Comparison of ENCODE assay signal across 8 mouse cellular contexts in genomic region chr7:79721386-79721977, GRCm38 (mm10). TPM values are rescaled to one million over a fixed set of nuclear protein-coding genes. Genes with fewer than 3 reads are reported as not detected.
DNase-seq lines count a peak whose midpoint lies in the region; ATAC-seq and TF ChIP-seq lines count a peak whose summit lies in the region.

No protein-coding gene starts in this region.

- ATAC-seq in hindbrain, embryonic 14.5 days (ENCODE audit: low FRiP score), result peak; percentile 84
- peak; percentile 73 for ATAC-seq in limb, embryonic 14.5 days (ENCODE audit: low FRiP score, low read depth)
- peak; percentile 80 for ATAC-seq in midbrain, embryonic 12.5 days (ENCODE audit: low FRiP score, low read depth)
- ATAC-seq in stomach, embryonic 15.5 days (ENCODE audit: insufficient read depth, low FRiP score, low read depth), result peak; percentile 61
- ATAC-seq in megakaryocyte-erythroid progenitor cell, adult 5-6 weeks (replicated peaks; ENCODE audit: low FRiP score, low TSS enrichment, poor library complexity, severe bottlenecking), result no peak

- DNase-seq in adrenal gland, postnatal 25 days, result peak; percentile 72
- DNase-seq in frontal cortex, postnatal 25 days (ENCODE audit: low spot score in 2 of 2), result peak; percentile 26 to 28
- DNase-seq in hindbrain, embryonic 14.5 days (ENCODE audit: low spot score), result peak; percentile 69
- DNase-seq in limb, embryonic 14.5 days (ENCODE audit: low spot score), result peak; percentile 31

- H3K27ac ChIP-seq in ES-Bruce4 (ENCODE audit: insufficient read depth, low read length), result no peak overlapping the region
- 0 out of 2 replicates have a peak overlapping the region, but pooled peaks have one; percentile 47 for H3K27ac ChIP-seq in hindbrain, embryonic 14.5 days
- peak overlapping the region; percentile 19; the same call in 1 of the 2 replicates for H3K27ac ChIP-seq in limb, embryonic 14.5 days (replicated peaks; ENCODE audit: low read depth, low read length)
- H3K27ac ChIP-seq in midbrain, embryonic 12.5 days (replicated peaks), result no peak overlapping the region
- no peak overlapping the region for H3K27ac ChIP-seq in stomach, embryonic 15.5 days

- H3K9ac ChIP-seq in ES-Bruce4 (ENCODE audit: low read depth, poor library complexity, severe bottlenecking), result peak overlapping the region; percentile 72
- peak overlapping the region; percentile 79 for H3K9ac ChIP-seq in hindbrain, embryonic 14.5 days
- H3K9ac ChIP-seq in limb, embryonic 14.5 days (ENCODE audit: low read depth, low read length, severe bottlenecking), result peak overlapping the region; percentile 86
- peak overlapping the region; percentile 65; the same call in 1 of the 2 replicates for H3K9ac ChIP-seq in midbrain, embryonic 12.5 days (replicated peaks)
- H3K9ac ChIP-seq in stomach, embryonic 15.5 days, result peak overlapping the region; percentile 8; the same call in 1 of the 2 replicates

- TF ChIP-seq CTCF in ES-Bruce4 (IDR thresholded peaks at IDR 0.05; ENCODE audit: low read depth, low read length), result no peak

- H3K4me3 ChIP-seq in ES-Bruce4 (ENCODE audit: low read depth, low read length), result peak overlapping the region; percentile 63
- peak overlapping the region; percentile 52 for H3K4me3 ChIP-seq in hindbrain, embryonic 14.5 days (replicated peaks; ENCODE audit: low read length)
- peak overlapping the region; percentile 61 for H3K4me3 ChIP-seq in limb, embryonic 14.5 days (replicated peaks; ENCODE audit: low read length)
- H3K4me3 ChIP-seq in midbrain, embryonic 12.5 days, result peak overlapping the region; percentile 62
- peak overlapping the region; percentile 47 for H3K4me3 ChIP-seq in stomach, embryonic 15.5 days (replicated peaks)

- WGBS in hindbrain, embryonic 14.5 days, result under 1% methylated on average over 45 of the region's 48 CpGs
- 1% methylated on average over 46 of the region's 48 CpGs for WGBS in limb, embryonic 14.5 days
- under 1% methylated on average over 48 of the region's 48 CpGs for WGBS in midbrain, embryonic 12.5 days
- WGBS in stomach, embryonic 15.5 days, result under 1% methylated on average over 48 of the region's 48 CpGs

- H3K36me3 ChIP-seq in ES-Bruce4 (ENCODE audit: control insufficient read depth, insufficient read depth, low read length, poor library complexity, severe bottlenecking), result no peaks in the 10 kb centered on the region
- no peaks in the 10 kb centered on the region for H3K36me3 ChIP-seq in hindbrain, embryonic 14.5 days (replicated peaks; ENCODE audit: control insufficient read depth, insufficient read depth)
- no peaks in the 10 kb centered on the region for H3K36me3 ChIP-seq in limb, embryonic 14.5 days (ENCODE audit: control insufficient read depth, insufficient read depth, low read length)
- no peaks in the 10 kb centered on the region for H3K36me3 ChIP-seq in midbrain, embryonic 12.5 days
- H3K36me3 ChIP-seq in stomach, embryonic 15.5 days, result no peaks in the 10 kb centered on the region

- H3K27me3 ChIP-seq in ES-Bruce4 (ENCODE audit: control insufficient read depth, insufficient read depth, low read length, poor library complexity, severe bottlenecking), result no peaks in the 10 kb centered on the region
- H3K27me3 ChIP-seq in hindbrain, embryonic 14.5 days (ENCODE audit: control insufficient read depth, insufficient read depth, low read length), result peaks cover 19% of the 10 kb centered on the region
- peaks cover 15% of the 10 kb centered on the region for H3K27me3 ChIP-seq in limb, embryonic 14.5 days (ENCODE audit: control insufficient read depth, insufficient read depth, low read length)
- peaks cover 68% of the 10 kb centered on the region for H3K27me3 ChIP-seq in midbrain, embryonic 12.5 days
- peaks cover 7% of the 10 kb centered on the region; the same call in 1 of the 2 replicates for H3K27me3 ChIP-seq in stomach, embryonic 15.5 days (replicated peaks)

- H3K4me2 ChIP-seq in hindbrain, embryonic 14.5 days (replicated peaks), result peak overlapping the region; percentile 88
- peak overlapping the region; percentile 84 for H3K4me2 ChIP-seq in limb, embryonic 14.5 days (replicated peaks; ENCODE audit: low read depth, low read length, severe bottlenecking)
- peak overlapping the region; percentile 80 for H3K4me2 ChIP-seq in midbrain, embryonic 12.5 days (replicated peaks)
- H3K4me2 ChIP-seq in stomach, embryonic 15.5 days, result peak overlapping the region; percentile 67

- TF ChIP-seq POLR2A in ES-Bruce4 (IDR thresholded peaks at IDR 0.05; ENCODE audit: insufficient read depth, low read length), result no peak
- 0 out of 2 replicates have a peak, but pooled peaks have one; percentile 48 for TF ChIP-seq POLR2A in limb, embryonic 14.5 days (IDR thresholded peaks at IDR 0.05; ENCODE audit: borderline replicate concordance, extremely low read depth, insufficient read depth, insufficient read length)

- TF ChIP-seq EP300 in ES-Bruce4 (IDR thresholded peaks at IDR 0.05; ENCODE audit: insufficient read depth, low read depth, low read length), result no peak

- H3K9me3 ChIP-seq in ES-Bruce4 (replicated peaks; ENCODE audit: control insufficient read depth, insufficient read depth, low read length, poor library complexity, severe bottlenecking), result no peaks in the 10 kb centered on the region
- no peaks in the 10 kb centered on the region for H3K9me3 ChIP-seq in hindbrain, embryonic 14.5 days (ENCODE audit: control insufficient read depth, low read length)
- no peaks in the 10 kb centered on the region for H3K9me3 ChIP-seq in limb, embryonic 14.5 days (ENCODE audit: control insufficient read depth, low read length)
- no peaks in the 10 kb centered on the region for H3K9me3 ChIP-seq in midbrain, embryonic 12.5 days
- no peaks in the 10 kb centered on the region for H3K9me3 ChIP-seq in stomach, embryonic 15.5 days

- no peaks in the 10 kb centered on the region for H3K4me1 ChIP-seq in ES-Bruce4 (ENCODE audit: control insufficient read depth, insufficient read depth, low read length)
- no peaks in the 10 kb centered on the region for H3K4me1 ChIP-seq in hindbrain, embryonic 14.5 days (replicated peaks; ENCODE audit: control insufficient read depth, insufficient read depth, low read length)
- no peaks in the 10 kb centered on the region for H3K4me1 ChIP-seq in limb, embryonic 14.5 days (ENCODE audit: control insufficient read depth, insufficient read depth, low read length)
- peaks cover 7% of the 10 kb centered on the region for H3K4me1 ChIP-seq in midbrain, embryonic 12.5 days
- no peaks in the 10 kb centered on the region for H3K4me1 ChIP-seq in stomach, embryonic 15.5 days

RNA-seq across cellular contexts. Expression of gene Kif7, which starts 6.0 kb away (rescaled TPM):
- 4.1 and 5.1 TPM in 2 replicates for polyA plus RNA-seq in ES-Bruce4 (2011; ENCODE audit: insufficient read depth, insufficient read length, low read depth, missing spikeins)
- 4.5 and 4.6 TPM in 2 replicates for total RNA-seq in adrenal gland, postnatal 25 days (2021)
- 1.8 and 2.0 TPM in 2 replicates for polyA plus RNA-seq in hindbrain, embryonic 14.5 days (2014; fragmentation: Nextera tagmentation; extraction: Ambion mirVana)
- 14.6 and 14.9 TPM in 2 replicates for polyA plus RNA-seq in limb, embryonic 14.5 days (2012; rRNA removed)
- polyA plus RNA-seq in limb, embryonic 14.5 days (2014; fragmentation: Nextera tagmentation; extraction: Ambion mirVana), result 7.2 and 8.2 TPM in 2 replicates
- 7.2 and 7.5 TPM in 2 replicates for polyA plus RNA-seq in midbrain, embryonic 12.5 days (2016; fragmentation: Nextera tagmentation; extraction: Ambion mirVana)
- 3.5 and 4.0 TPM in 2 replicates for polyA plus RNA-seq in stomach, embryonic 15.5 days (2015; fragmentation: Nextera tagmentation; extraction: Ambion mirVana)
- total RNA-seq in megakaryocyte-erythroid progenitor cell, adult 5-6 weeks (2014; fragmentation: Nextera tagmentation), result 0.28 and 0.79 TPM in 2 replicates
- total RNA-seq in megakaryocyte-erythroid progenitor cell, adult 5-6 weeks (2017), result 1.8 and 2.5 TPM in 2 replicates

RNA-seq across cellular contexts. Expression of gene Plin1, which starts 11.2 kb away (rescaled TPM):
- 0.28 TPM in 1 of 2 replicates, not detected in the other for polyA plus RNA-seq in ES-Bruce4 (2011; ENCODE audit: insufficient read depth, insufficient read length, low read depth, missing spikeins)
- 312 and 334 TPM in 2 replicates for total RNA-seq in adrenal gland, postnatal 25 days (2021)
- 0.19 and 0.26 TPM in 2 replicates for polyA plus RNA-seq in hindbrain, embryonic 14.5 days (2014; fragmentation: Nextera tagmentation; extraction: Ambion mirVana)
- polyA plus RNA-seq in limb, embryonic 14.5 days (2012; rRNA removed), result 0.21 and 0.23 TPM in 2 replicates
- not detected in 2 replicates for polyA plus RNA-seq in limb, embryonic 14.5 days (2014; fragmentation: Nextera tagmentation; extraction: Ambion mirVana)
- not detected in 2 replicates for polyA plus RNA-seq in midbrain, embryonic 12.5 days (2016; fragmentation: Nextera tagmentation; extraction: Ambion mirVana)
- not detected in 2 replicates for polyA plus RNA-seq in stomach, embryonic 15.5 days (2015; fragmentation: Nextera tagmentation; extraction: Ambion mirVana)
- not detected in 2 replicates for total RNA-seq in megakaryocyte-erythroid progenitor cell, adult 5-6 weeks (2014; fragmentation: Nextera tagmentation)
- total RNA-seq in megakaryocyte-erythroid progenitor cell, adult 5-6 weeks (2017), result not detected in 2 replicates

RNA-seq across cellular contexts. Expression of gene Pex11a, which starts 21.4 kb away (rescaled TPM):
- polyA plus RNA-seq in ES-Bruce4 (2011; ENCODE audit: insufficient read depth, insufficient read length, low read depth, missing spikeins), result 7.8 and 8.7 TPM in 2 replicates
- 42.6 and 59.9 TPM in 2 replicates for total RNA-seq in adrenal gland, postnatal 25 days (2021)
- polyA plus RNA-seq in hindbrain, embryonic 14.5 days (2014; fragmentation: Nextera tagmentation; extraction: Ambion mirVana), result 14.3 and 14.4 TPM in 2 replicates
- polyA plus RNA-seq in limb, embryonic 14.5 days (2012; rRNA removed), result 9.0 TPM in 2 replicates
- 10.1 and 10.3 TPM in 2 replicates for polyA plus RNA-seq in limb, embryonic 14.5 days (2014; fragmentation: Nextera tagmentation; extraction: Ambion mirVana)
- 8.1 and 8.8 TPM in 2 replicates for polyA plus RNA-seq in midbrain, embryonic 12.5 days (2016; fragmentation: Nextera tagmentation; extraction: Ambion mirVana)
- polyA plus RNA-seq in stomach, embryonic 15.5 days (2015; fragmentation: Nextera tagmentation; extraction: Ambion mirVana), result 9.3 and 11.8 TPM in 2 replicates
- total RNA-seq in megakaryocyte-erythroid progenitor cell, adult 5-6 weeks (2014; fragmentation: Nextera tagmentation), result 5.4 and 8.6 TPM in 2 replicates
- total RNA-seq in megakaryocyte-erythroid progenitor cell, adult 5-6 weeks (2017), result 4.6 and 6.0 TPM in 2 replicates

RNA-seq across cellular contexts. Expression of gene Wdr93, which starts 21.5 kb away (rescaled TPM):
- 0.97 and 1.9 TPM in 2 replicates for polyA plus RNA-seq in ES-Bruce4 (2011; ENCODE audit: insufficient read depth, insufficient read length, low read depth, missing spikeins)
- total RNA-seq in adrenal gland, postnatal 25 days (2021), result 1.7 and 2.1 TPM in 2 replicates
- 0.57 and 1.0 TPM in 2 replicates for polyA plus RNA-seq in hindbrain, embryonic 14.5 days (2014; fragmentation: Nextera tagmentation; extraction: Ambion mirVana)
- polyA plus RNA-seq in limb, embryonic 14.5 days (2012; rRNA removed), result 0.20 and 0.21 TPM in 2 replicates
- polyA plus RNA-seq in limb, embryonic 14.5 days (2014; fragmentation: Nextera tagmentation; extraction: Ambion mirVana), result 0.12 TPM in 1 of 2 replicates, not detected in the other
- 0.13 and 0.34 TPM in 2 replicates for polyA plus RNA-seq in midbrain, embryonic 12.5 days (2016; fragmentation: Nextera tagmentation; extraction: Ambion mirVana)
- polyA plus RNA-seq in stomach, embryonic 15.5 days (2015; fragmentation: Nextera tagmentation; extraction: Ambion mirVana), result 0.26 and 0.35 TPM in 2 replicates
- total RNA-seq in megakaryocyte-erythroid progenitor cell, adult 5-6 weeks (2014; fragmentation: Nextera tagmentation), result not detected in 2 replicates
- total RNA-seq in megakaryocyte-erythroid progenitor cell, adult 5-6 weeks (2017), result not detected in 2 replicates

Comparison
In these comparisons a context has a peak if more than half of its experiments do, and no peak if none do; other contexts are left out.
1. H3K27ac ChIP-seq: peak in hindbrain, embryonic 14.5 days (single experiment) and limb, embryonic 14.5 days (single experiment); none in ES-Bruce4 (single experiment), midbrain, embryonic 12.5 days (single experiment) and stomach, embryonic 15.5 days (single experiment).
2. H3K9ac ChIP-seq: peak in every context shown above with its lines; median percentile 86 in limb, embryonic 14.5 days; 79 in hindbrain, embryonic 14.5 days; 72 in ES-Bruce4; 65 in midbrain, embryonic 12.5 days; 8 in stomach, embryonic 15.5 days.
3. Peak in every context shown above with its lines, with median percentiles within 50 percentile points of each other: H3K4me3 ChIP-seq, DNase-seq and H3K4me2 ChIP-seq.